ENCODE assay signal across 9 mouse cellular contexts in the genomic region with DNA sequence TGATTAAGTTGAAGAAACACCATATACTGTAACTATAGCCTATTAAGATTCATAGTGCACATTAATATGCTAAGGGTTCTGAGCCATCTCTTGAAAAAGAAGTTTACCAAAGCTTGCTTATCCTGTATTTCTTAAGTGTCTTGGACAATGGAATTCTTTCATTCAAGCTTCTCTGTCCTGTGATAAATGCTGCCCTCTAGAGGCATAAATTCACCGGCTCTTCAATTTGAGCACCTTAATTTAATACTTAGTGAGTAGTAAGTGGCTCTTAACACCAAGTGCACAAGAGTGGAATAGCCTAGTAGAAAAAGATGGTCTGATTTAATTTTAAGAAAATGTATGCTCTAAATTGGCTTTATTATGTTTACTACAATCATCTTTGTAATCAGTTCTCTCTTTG. TPM values are rescaled to one million over a fixed set of nuclear protein-coding genes. Genes with fewer than 3 reads are reported as not detected.
DNase-seq lines count a peak whose midpoint lies in the region; ATAC-seq and TF ChIP-seq lines count a peak whose summit lies in the region.
"Had no signal": no experiment of that assay in that cellular context is flagged by ENCODE, and none has a peak within 500 bp of the region (broad histone marks: within the 10 kb centered on the region; RNA-seq: fewer than 3 reads in every experiment).

No protein-coding gene starts in this region.

- 38% methylated on average over 1 of the region's 1 CpGs for WGBS in intestine, embryonic 16.5 days

- ATAC-seq in frontal cortex, adult (ENCODE audit: low TSS enrichment) = peak; percentile 80
- no peak for ATAC-seq in intestine, embryonic 16.5 days

- no peak overlapping the region for H3K9ac ChIP-seq in ES-E14 (ENCODE audit: insufficient read depth, low read depth, low read length, poor library complexity, severe bottlenecking)
- H3K9ac ChIP-seq in intestine, embryonic 16.5 days (ENCODE audit: low read depth, low read length) = no peak overlapping the region

- H3K27me3 ChIP-seq in intestine, embryonic 16.5 days (replicated peaks; ENCODE audit: control insufficient read depth, insufficient read depth, low read length) = no peaks in the 10 kb centered on the region

- H3K4me3 ChIP-seq in ES-E14 (ENCODE audit: insufficient read depth in 1 of 2, low read depth in 1 of 2, low read length in 2 of 2, poor library complexity in 1 of 2, severe bottlenecking in 1 of 2) = no peak overlapping the region
- no peak overlapping the region for H3K4me3 ChIP-seq in intestine, embryonic 16.5 days (ENCODE audit: low read length)
- H3K4me3 ChIP-seq: erythroblast, embryonic 14.5 days had no signal

- intact Hi-C loops in left cerebral cortex, postnatal 36 days (cut with DNase I) = loop anchor here (2.0 to 10.0 kb wide), 2 partner anchors 151 to 229 kb away; no protein-coding TSS in a partner anchor

- H3K4me1 ChIP-seq in ES-E14 (ENCODE audit: control insufficient read depth in 2 of 2, insufficient read depth in 2 of 2, low read length in 2 of 2, poor library complexity in 1 of 2) = peaks cover 0 to 4% of the 10 kb centered on the region in 2 experiments; a peak in 1 of 4 replicates
- H3K4me1 ChIP-seq in intestine, embryonic 16.5 days (ENCODE audit: control insufficient read depth, insufficient read depth, low read length) = no peaks in the 10 kb centered on the region

- peak; percentile 45 to 71 for DNase-seq in left cerebral cortex, adult 18-20 months (ENCODE audit: low spot score in 2 of 2)
- DNase-seq in left cerebral cortex, postnatal 36 days (ENCODE audit: low spot score in 2 of 2) = no peak
- peak; percentile 51 for DNase-seq in ES-E14 (ENCODE audit: low read depth, low spot score)
- peak; percentile 52 for DNase-seq in brain, embryonic 18.5 days (ENCODE audit: low read depth, low spot score)
- DNase-seq in layer of hippocampus, postnatal 10 days (ENCODE audit: low spot score in 2 of 2) = peak; percentile 47 to 57
- peak; percentile 82 for DNase-seq in retina, postnatal 1 day

- in situ Hi-C loops in ES-E14 (cut with MboI; ENCODE audit: low sequenced_read_pairs in 2 of 2, unreplicated experiment in 2 of 2) = no loop called here

- no peaks in the 10 kb centered on the region for H3K36me3 ChIP-seq in ES-E14 (ENCODE audit: control insufficient read depth, insufficient read depth, low read length, poor library complexity, severe bottlenecking)
- no peaks in the 10 kb centered on the region for H3K36me3 ChIP-seq in intestine, embryonic 16.5 days (ENCODE audit: control insufficient read depth, insufficient read depth, low read length)

- H3K4me2 ChIP-seq in intestine, embryonic 16.5 days (ENCODE audit: low read depth, low read length) = no peak overlapping the region

- no peaks in the 10 kb centered on the region for H3K9me3 ChIP-seq in ES-E14 (ENCODE audit: control insufficient read depth, insufficient read depth, low read depth, low read length)
- H3K9me3 ChIP-seq in intestine, embryonic 16.5 days (ENCODE audit: control insufficient read depth, low read length) = no peaks in the 10 kb centered on the region

- no peak overlapping the region for H3K27ac ChIP-seq in ES-E14 (ENCODE audit: insufficient read depth, low read depth, low read length, poor library complexity, severe bottlenecking)
- H3K27ac ChIP-seq in intestine, embryonic 16.5 days (ENCODE audit: low read length) = no peak overlapping the region

TF ChIP-seq in ES-E14, 5 proteins besides CTCF, POLR2A, EP300 and RAD21:
- no peak for TF ChIP-seq ZNF384 (IDR thresholded peaks at IDR 0.05; ENCODE audit: low read depth, low read length)
- TF ChIP-seq ZC3H11A (IDR thresholded peaks at IDR 0.05; ENCODE audit: borderline replicate concordance, low read depth, low read length) = no peak
- no peak for TF ChIP-seq CHD2 (IDR thresholded peaks at IDR 0.05; ENCODE audit: low read depth, low read length)
- TF ChIP-seq MAFK (IDR thresholded peaks at IDR 0.05; ENCODE audit: insufficient read depth, low read depth, low read length) = no peak
- TF ChIP-seq HCFC1 (IDR thresholded peaks at IDR 0.05; ENCODE audit: borderline replicate concordance, insufficient read depth, low read length) = no peak

RNA-seq across cellular contexts. Expression of a gene that starts 28.5 kb away (rescaled TPM):
- total RNA-seq in left cerebral cortex, adult 18-20 months (2021) = 100 to 1,000 TPM; 224 to 233 TPM
- total RNA-seq in left cerebral cortex, postnatal 36 days (2021) = 100 to 1,000 TPM; 247 to 264 TPM
- 29.7 and 35.1 TPM in 2 replicates for total RNA-seq in ES-E14 (2012; rRNA removed)
- total RNA-seq in layer of hippocampus, postnatal 10 days (2021) = 100 to 1,000 TPM; 119 to 127 TPM
- 7.0 and 7.8 TPM in 2 replicates for polyA plus RNA-seq in intestine, embryonic 16.5 days (2015; fragmentation: Nextera tagmentation; extraction: Ambion mirVana)

Comparison
In these comparisons a context has a peak if more than half of its experiments do, and no peak if none do; other contexts are left out.
1. DNase-seq: peak in left cerebral cortex, adult 18-20 months (2 of 2), ES-E14 (single experiment), brain, embryonic 18.5 days (single experiment), layer of hippocampus, postnatal 10 days (2 of 2) and retina, postnatal 1 day (single experiment); none in left cerebral cortex, postnatal 36 days (0 of 2).